Mouse (Mus musculus): ENCODE data around the gene Tacc3. TPM values are rescaled to one million over a fixed set of nuclear protein-coding genes. Genes with fewer than 3 reads are reported as not detected.

Gene Tacc3
- total and polyA plus RNA-seq, 2 experiments from 2014 or later, result 30.0 to 39.0 TPM

GRCm38 (mm10) chr5:33689852-33690645, 32.1 kb downstream of the Tacc3 start:
- Histone ChIP-seq H3K27me3 (ENCODE audit: insufficient read depth, low read length) (peaks cover 9% of the 10 kb centered on the region), H3K4me2 (ENCODE audit: low read depth, low read length) (0 out of 2 replicates have a peak overlapping the region, but pooled peaks have one; percentile 20), H3K9me3 (ENCODE audit: low read length) (no peaks in the 10 kb centered on the region), H3K27ac (peak overlapping the region; percentile 62), H3K9ac (replicated peaks; ENCODE audit: low read length) (no peak overlapping the region), H3K36me3 (ENCODE audit: insufficient read depth, low read length) (no peaks in the 10 kb centered on the region), H3K4me3 (ENCODE audit: low read length) (no peak overlapping the region), H3K4me1 (ENCODE audit: insufficient read depth, low read length) (peaks cover 13% of the 10 kb centered on the region)
- whole genome bisulfite sequencing, result 42% methylated on average over 11 of the region's 11 CpGs
- no peak for TF ChIP-seq CTCF (IDR thresholded peaks at IDR 0.05; ENCODE audit: low read depth)
- ATAC-seq, result peak; percentile 16; the same call in 1 of the 2 replicates
- DNase-seq (ENCODE audit: low spot score), result peak; percentile 27

GRCm38 (mm10) chr5:33692393-33692792, 34.5 kb downstream of the Tacc3 start:
- TF ChIP-seq CTCF (IDR thresholded peaks at IDR 0.05; ENCODE audit: low read depth), result no peak
- Histone ChIP-seq H3K9me3 (ENCODE audit: low read length) (no peaks in the 10 kb centered on the region), H3K9ac (replicated peaks; ENCODE audit: low read length) (no peak overlapping the region), H3K27ac (peak overlapping the region; percentile 56; the same call in 1 of the 2 replicates), H3K4me2 (ENCODE audit: low read depth, low read length) (0 out of 2 replicates have a peak overlapping the region, but pooled peaks have one; percentile 9), H3K36me3 (ENCODE audit: insufficient read depth, low read length) (no peaks in the 10 kb centered on the region), H3K27me3 (ENCODE audit: insufficient read depth, low read length) (peaks cover 12% of the 10 kb centered on the region), H3K4me1 (ENCODE audit: insufficient read depth, low read length) (peaks cover 19% of the 10 kb centered on the region), H3K4me3 (ENCODE audit: low read length) (no peak overlapping the region)
- ATAC-seq (no peak), DNase-seq (ENCODE audit: low spot score) (peak; percentile 67)
- 8% methylated on average over 24 of the region's 24 CpGs for WGBS

DNA sequence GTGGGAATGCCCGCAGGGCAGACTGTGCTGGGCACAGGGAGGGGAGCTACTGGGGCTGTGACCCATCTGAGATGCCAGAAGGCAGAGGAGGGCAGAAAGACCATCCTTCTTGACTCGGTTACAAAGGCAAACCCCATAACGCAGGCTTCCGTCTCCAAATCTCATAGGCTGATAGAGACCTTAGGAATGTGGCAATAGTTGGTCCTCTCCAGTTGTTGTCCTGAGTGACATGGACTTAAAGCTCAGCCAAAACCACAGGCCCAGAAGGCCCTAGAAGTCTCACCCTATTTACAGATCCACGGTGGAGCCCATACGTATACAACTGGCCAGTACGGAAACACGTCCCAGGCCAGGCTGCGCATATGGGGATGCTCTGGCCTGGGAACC, 36.5 kb downstream of the Tacc3 start:
- WGBS, result 56% methylated on average over 9 of the region's 9 CpGs
- H3K27me3 ChIP-seq (ENCODE audit: insufficient read depth, low read length), result peaks cover 12% of the 10 kb centered on the region
- H3K4me3 ChIP-seq (ENCODE audit: low read length), result no peak overlapping the region
- no peak for DNase-seq (ENCODE audit: low spot score)
- H3K27ac ChIP-seq, result no peak overlapping the region
- ATAC-seq, result no peak
- no peak for TF ChIP-seq CTCF (IDR thresholded peaks at IDR 0.05; ENCODE audit: low read depth)
- no peaks in the 10 kb centered on the region for H3K36me3 ChIP-seq (ENCODE audit: insufficient read depth, low read length)
- H3K9ac ChIP-seq (replicated peaks; ENCODE audit: low read length), result no peak overlapping the region
- peaks cover 20% of the 10 kb centered on the region; the same call in 1 of the 2 replicates for H3K4me1 ChIP-seq (ENCODE audit: insufficient read depth, low read length)
- no peaks in the 10 kb centered on the region for H3K9me3 ChIP-seq (ENCODE audit: low read length)
- H3K4me2 ChIP-seq (ENCODE audit: low read depth, low read length), result no peak overlapping the region

GRCm38 (mm10) chr5:33694848-33695717, 37.2 kb downstream of the Tacc3 start:
- Histone ChIP-seq H3K4me3 (ENCODE audit: low read length) (peak overlapping the region; percentile 33), H3K27me3 (ENCODE audit: insufficient read depth, low read length) (peaks cover 12% of the 10 kb centered on the region), H3K4me2 (ENCODE audit: low read depth, low read length) (peak overlapping the region; percentile 50), H3K9ac (replicated peaks; ENCODE audit: low read length) (peak overlapping the region; percentile 39), H3K9me3 (ENCODE audit: low read length) (no peaks in the 10 kb centered on the region), H3K36me3 (ENCODE audit: insufficient read depth, low read length) (no peaks in the 10 kb centered on the region), H3K27ac (peak overlapping the region; percentile 28; the same call in 1 of the 2 replicates), H3K4me1 (ENCODE audit: insufficient read depth, low read length) (peaks cover 15% of the 10 kb centered on the region; the same call in 1 of the 2 replicates)
- ATAC-seq (peak; percentile 59), DNase-seq (ENCODE audit: low spot score) (peak; percentile 71)
- TF ChIP-seq CTCF (IDR thresholded peaks at IDR 0.05; ENCODE audit: low read depth), result no peak
- WGBS, result 1% methylated on average over 68 of the region's 71 CpGs

- WGBS, result 4% methylated on average over 24 of the region's 24 CpGs
- Histone ChIP-seq H3K4me1 (ENCODE audit: insufficient read depth, low read length) (peaks cover 17% of the 10 kb centered on the region; the same call in 1 of the 2 replicates), H3K27ac (peak overlapping the region; percentile 28; the same call in 1 of the 2 replicates), H3K4me2 (ENCODE audit: low read depth, low read length) (peak overlapping the region; percentile 50), H3K36me3 (ENCODE audit: insufficient read depth, low read length) (no peaks in the 10 kb centered on the region), H3K4me3 (ENCODE audit: low read length) (peak overlapping the region; percentile 33), H3K9me3 (ENCODE audit: low read length) (no peaks in the 10 kb centered on the region), H3K27me3 (ENCODE audit: insufficient read depth, low read length) (peaks cover 12% of the 10 kb centered on the region), H3K9ac (replicated peaks; ENCODE audit: low read length) (peak overlapping the region; percentile 39)
- TF ChIP-seq CTCF (IDR thresholded peaks at IDR 0.05; ENCODE audit: low read depth), result no peak
- no peak for ATAC-seq
- no peak for DNase-seq (ENCODE audit: low spot score)
Measured at GRCm38 (mm10) chr5:33695718-33696121, 37.8 kb downstream of the Tacc3 start.

- H3K4me3 ChIP-seq (ENCODE audit: low read length), result no peak overlapping the region
- H3K27me3 ChIP-seq (ENCODE audit: insufficient read depth, low read length), result peaks cover 12% of the 10 kb centered on the region
- no peak for ATAC-seq
- no peak overlapping the region for H3K9ac ChIP-seq (replicated peaks; ENCODE audit: low read length)
- no peak for TF ChIP-seq CTCF (IDR thresholded peaks at IDR 0.05; ENCODE audit: low read depth)
- no peak overlapping the region for H3K4me2 ChIP-seq (ENCODE audit: low read depth, low read length)
- H3K4me1 ChIP-seq (ENCODE audit: insufficient read depth, low read length), result peaks cover 17% of the 10 kb centered on the region; the same call in 1 of the 2 replicates
- H3K36me3 ChIP-seq (ENCODE audit: insufficient read depth, low read length), result no peaks in the 10 kb centered on the region
- no peak for DNase-seq (ENCODE audit: low spot score)
- 67% methylated on average over 5 of the region's 5 CpGs for WGBS
- H3K27ac ChIP-seq, result no peak overlapping the region
- H3K9me3 ChIP-seq (ENCODE audit: low read length), result no peaks in the 10 kb centered on the region
Measured at GRCm38 (mm10) chr5:33696430-33696829, 38.5 kb downstream of the Tacc3 start.
